Mouse (Mus musculus) brown adipose tissue, adult 24 weeks (tissue): ENCODE results near the gene 1700017B05Rik. TPM values are rescaled to one million over a fixed set of nuclear protein-coding genes. Genes with fewer than 3 reads are reported as not detected.

Experiments
- H3K27ac ChIP-seq: fragments of 200-500 bp; replicated peaks from 2 replicates; pipeline ENCODE4 v1.5.1; 2012; ENCODE audit warnings: low read depth, mild to moderate bottlenecking, low read length
- H3K4me1 ChIP-seq: fragments of 200-500 bp; 2 replicates; pipeline ENCODE4 v1.6.1; 2012; ENCODE audit warnings: low read length, mixed read lengths; ENCODE audit not compliant: control insufficient read depth, insufficient read depth, insufficient read length
- H3K4me3 ChIP-seq: fragments of 200-500 bp; 2 replicates; pipeline ENCODE4 v1.5.1; 2012; ENCODE audit warnings: low read depth, mild to moderate bottlenecking, low read length, moderate library complexity; ENCODE audit not compliant: insufficient read depth
- polyA plus RNA-seq: library from polyadenylated mRNA; stranded (reverse); fragments of >200 nt; gene quantifications from 2 replicates; pipeline ENCODE4 v1.2.4, GENCODE M21; 2012; ENCODE audit not compliant: missing spikeins, insufficient read depth, insufficient read length

The 1700017B05Rik gene
- polyA plus RNA-seq, 1 experiment = 6.0 TPM

DNA sequence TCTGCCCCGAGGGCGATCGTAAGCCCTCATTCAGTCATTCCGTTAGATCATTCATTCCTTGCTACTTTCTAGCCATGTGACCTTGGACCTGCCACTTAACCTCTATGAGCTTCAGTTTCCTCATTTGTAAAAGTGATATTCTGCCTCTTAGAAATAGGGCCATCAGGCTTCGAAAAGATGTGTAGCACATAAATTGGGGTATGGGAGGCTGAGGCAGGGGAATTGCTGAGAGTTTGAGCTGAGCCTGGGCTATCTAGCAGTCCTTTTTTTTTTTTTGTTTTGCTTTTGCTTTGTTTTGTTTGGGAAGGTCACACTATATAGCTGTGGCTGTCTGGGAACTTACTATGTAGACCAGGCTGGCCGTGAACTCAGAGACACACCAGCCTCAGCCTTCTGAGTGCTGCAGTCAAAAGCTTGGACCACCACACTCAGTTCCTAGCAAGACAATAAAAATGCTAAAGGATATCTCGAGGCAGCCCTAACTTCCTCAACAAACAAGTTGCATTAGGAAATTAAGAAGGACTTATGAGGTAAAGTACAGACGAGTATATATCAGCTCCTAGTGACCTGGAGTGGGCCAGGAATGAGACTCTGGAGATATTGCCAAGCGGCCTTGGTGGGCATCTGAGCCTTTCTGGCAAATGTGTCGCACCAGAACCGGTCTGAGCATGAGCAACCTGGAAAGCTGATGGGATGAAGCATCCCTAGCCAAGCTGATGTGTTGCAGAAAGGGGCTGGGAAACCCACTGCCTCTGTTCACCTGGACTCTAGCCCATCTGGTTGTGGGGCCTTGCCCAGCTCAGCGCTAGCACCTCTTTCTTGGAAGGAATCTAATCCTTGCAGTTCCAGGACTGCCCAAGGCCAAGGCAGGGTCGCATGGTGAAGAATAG lies 628 bp upstream of the 1700017B05Rik start:
- Histone ChIP-seq H3K4me1 (peaks cover 11% of the 10 kb centered on the region), H3K4me3 (peak overlapping the region; percentile 63), H3K27ac (peak overlapping the region; percentile 80)

DNA sequence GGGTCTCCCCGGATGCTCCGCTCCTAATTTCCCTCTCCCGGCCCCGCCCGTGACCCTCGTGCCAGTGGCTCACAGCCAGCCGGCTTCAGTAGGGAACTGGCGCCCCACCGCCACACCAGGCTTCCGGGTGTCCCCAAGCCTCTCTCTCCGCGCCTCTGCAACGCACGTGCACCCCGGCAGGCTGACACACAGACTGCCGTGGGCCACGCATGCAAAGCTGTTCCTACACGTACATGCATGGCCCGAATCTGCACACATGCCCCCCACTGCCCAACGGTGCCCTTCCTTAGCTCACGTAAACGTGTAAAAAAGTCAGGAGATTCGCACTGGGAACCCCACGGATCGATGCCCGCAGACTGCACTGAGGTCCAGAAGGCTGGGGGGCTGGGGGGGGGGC lies 898 bp downstream of the 1700017B05Rik start:
- peaks cover 11% of the 10 kb centered on the region for H3K4me1 ChIP-seq
- peak overlapping the region; percentile 18; the same call in 1 of the 2 replicates for H3K27ac ChIP-seq
- peak overlapping the region; percentile 92 for H3K4me3 ChIP-seq

DNA sequence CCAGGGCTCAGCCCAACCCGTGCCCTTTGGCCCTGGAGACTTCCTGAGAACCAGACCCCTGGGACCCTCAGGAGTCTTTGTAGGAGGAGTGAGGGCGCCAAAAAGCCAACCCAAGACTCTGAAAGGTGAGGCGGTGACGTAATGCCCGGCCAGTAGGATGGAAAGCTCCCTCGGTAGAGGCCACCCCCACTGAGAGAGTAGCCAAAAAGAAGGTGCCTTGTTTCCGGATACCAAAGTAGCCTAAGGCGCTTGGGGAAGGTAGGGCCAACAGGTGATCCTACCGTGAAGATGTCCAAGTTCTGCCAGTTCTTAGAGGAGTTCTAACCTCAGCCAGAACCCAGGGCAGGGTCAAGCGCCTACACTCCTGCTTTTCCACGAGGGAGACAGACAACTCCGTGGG lies 1.5 kb downstream of the 1700017B05Rik start:
- H3K27ac ChIP-seq = peak overlapping the region; percentile 18; the same call in 1 of the 2 replicates

DNA sequence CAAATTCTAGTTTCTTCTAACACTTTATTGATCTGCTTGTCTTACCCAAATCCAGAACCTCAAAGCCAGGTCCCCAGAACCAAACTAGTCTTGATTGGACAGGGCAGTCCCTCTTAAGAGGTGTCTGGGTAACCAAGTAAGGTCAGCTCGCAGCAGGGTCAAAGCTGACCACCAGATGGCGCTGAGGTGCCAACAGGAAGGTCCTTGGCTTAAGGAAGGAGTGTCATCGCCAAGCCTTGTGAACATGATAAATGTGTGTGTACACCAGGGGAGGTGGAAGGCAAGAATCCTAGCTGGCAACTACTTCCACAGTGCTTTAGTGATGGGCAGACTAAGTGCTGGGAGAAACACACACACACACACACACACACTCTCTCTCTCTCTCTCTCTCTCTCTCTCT lies 2.7 kb downstream of the 1700017B05Rik start:
- Histone ChIP-seq H3K4me3 (no peak overlapping the region), H3K4me1 (peaks cover 16% of the 10 kb centered on the region), H3K27ac (no peak overlapping the region)

More for the DNA sequence above, 1.5 kb downstream of the 1700017B05Rik start:
- peak overlapping the region; percentile 92 for H3K4me3 ChIP-seq
- H3K4me1 ChIP-seq = peaks cover 11% of the 10 kb centered on the region

DNA sequence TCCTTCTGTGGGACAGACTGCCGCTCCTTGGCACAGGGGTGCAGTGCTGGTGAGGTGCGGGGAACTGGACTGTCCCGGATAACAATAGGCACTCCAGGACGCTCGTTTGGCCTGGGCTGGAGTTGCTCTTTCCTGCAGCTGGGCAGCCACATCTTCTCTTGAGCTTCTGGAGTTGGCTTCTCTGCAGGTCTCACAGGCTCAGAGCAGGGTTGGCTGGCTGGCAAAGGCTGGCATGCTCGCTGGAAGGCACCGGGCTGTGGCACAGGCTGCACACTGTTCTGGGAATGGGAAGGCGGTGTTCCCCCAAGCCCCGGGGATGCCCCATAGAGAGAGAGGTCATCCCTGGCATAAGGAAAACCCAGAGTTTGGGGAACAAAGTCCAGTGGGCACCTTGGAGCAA lies 4.8 kb downstream of the 1700017B05Rik start:
- Histone ChIP-seq H3K27ac (no peak overlapping the region), H3K4me3 (no peak overlapping the region), H3K4me1 (peaks cover 19% of the 10 kb centered on the region)

DNA sequence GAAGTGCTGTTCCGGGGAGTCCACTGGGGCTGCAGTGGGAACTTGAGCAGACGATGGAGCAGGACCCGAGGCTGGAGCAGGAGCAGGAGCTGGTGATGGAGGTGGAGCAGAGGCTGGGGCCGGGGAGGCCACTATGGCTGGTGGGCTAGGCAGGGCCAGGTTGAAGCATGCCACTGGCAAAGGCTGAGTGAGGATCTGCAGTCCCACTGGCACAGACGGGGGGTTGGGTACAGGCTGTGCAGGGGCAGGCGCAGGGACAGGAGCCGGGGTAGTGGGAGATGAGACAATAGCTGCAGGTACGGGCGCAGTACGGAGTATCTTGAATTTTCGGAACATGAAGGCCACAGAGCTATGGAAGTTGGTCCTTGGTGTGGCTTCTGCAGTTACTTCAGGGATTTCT lies 5.6 kb downstream of the 1700017B05Rik start:
- Histone ChIP-seq H3K4me1 (peaks cover 19% of the 10 kb centered on the region), H3K4me3 (no peak overlapping the region), H3K27ac (no peak overlapping the region)

DNA sequence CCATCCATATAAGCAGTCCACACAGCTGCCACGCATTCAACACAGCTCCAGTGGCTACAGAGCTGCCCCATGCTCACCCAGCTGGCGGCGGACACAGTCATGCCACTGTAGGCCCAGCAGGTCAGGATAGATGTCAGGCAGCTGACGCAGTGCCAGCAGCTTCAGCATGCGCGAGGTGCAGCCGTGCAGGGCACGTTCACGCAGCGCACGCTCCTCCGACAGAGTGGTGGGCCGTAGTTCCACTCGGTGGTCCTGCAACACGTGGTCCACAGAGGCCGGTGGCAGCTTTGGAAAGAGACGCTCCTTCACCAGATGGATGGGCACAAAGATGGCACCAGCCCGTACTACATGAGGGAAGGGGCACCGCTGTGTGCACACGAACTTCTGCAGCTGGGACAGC lies 6.1 kb downstream of the 1700017B05Rik start:
- peaks cover 18% of the 10 kb centered on the region for H3K4me1 ChIP-seq
- H3K4me3 ChIP-seq = no peak overlapping the region
- no peak overlapping the region for H3K27ac ChIP-seq

DNA sequence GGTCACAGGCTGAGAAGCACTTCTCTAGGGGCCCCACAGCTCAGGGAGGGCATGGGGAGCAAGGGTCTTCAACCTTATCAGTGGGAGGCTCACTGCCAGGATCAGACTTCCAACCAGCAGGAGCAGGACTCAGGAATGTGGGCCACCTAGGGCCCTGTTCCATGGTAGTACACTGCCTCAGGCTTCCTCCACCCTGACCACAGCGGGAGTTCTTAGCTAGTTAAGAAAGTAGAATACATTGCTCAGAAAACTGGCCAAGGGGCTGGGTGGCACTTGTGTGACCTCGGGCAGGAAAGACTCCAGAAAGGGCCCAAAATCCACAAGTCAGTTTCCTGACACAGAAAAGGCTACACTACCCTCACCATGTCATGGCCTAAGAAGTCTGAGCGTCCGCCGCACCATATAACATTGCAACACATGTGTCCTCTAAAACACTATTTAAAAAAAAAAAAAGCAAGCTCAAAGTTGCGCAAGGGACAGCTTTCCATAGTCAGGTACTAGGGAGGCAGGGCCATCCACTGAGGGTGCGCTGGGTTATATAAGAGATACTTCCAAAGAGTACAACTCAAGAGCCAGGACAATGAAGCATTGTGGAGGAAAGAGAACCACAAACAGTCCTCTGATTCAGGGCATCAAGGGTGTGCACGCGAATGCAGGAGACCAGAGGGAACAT lies 7.5 kb downstream of the 1700017B05Rik start:
- no peak overlapping the region for H3K4me3 ChIP-seq
- H3K4me1 ChIP-seq = peaks cover 10% of the 10 kb centered on the region
- no peak overlapping the region for H3K27ac ChIP-seq

DNA sequence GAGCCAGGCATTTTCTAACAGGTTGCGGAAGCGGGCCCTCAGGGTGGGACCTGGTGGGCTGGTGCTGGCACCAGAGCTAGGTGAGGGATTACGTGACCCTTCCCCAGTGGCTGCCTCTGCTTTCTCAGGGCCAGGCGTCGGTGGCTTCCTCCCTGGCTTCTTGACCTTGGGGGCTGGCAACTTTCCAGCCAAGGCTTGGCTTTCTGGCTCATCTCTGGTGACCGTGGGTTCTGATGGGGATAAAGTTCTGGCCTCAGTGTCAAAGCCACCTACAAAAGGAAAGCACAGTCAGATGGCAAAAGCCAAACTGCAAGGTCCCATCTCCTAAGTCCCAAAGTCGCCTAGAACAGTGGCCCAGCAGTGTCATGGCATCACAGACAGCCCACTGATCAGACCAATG lies 8.4 kb downstream of the 1700017B05Rik start:
- H3K27ac ChIP-seq = no peak overlapping the region
- no peak overlapping the region for H3K4me3 ChIP-seq
- peaks cover 10% of the 10 kb centered on the region for H3K4me1 ChIP-seq

DNA sequence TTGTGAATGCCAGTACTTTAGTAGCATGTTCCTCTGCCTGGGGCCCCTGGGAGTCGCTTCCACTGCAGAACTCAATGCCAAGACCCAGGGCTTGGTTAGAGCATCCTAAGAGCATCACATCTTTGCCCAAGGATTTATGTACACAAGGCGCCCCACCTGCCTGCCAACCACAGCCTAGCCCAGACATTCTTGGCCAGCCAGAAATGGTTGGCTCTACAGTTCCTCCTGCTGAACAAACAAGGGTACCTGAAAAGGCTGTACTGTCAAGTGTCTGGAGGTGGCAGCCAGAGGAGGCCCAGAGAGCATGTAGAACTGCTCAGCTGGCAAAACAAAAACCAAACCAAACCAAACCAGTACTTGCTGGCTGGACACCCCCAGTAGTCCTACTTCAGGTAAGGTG lies 11.3 kb downstream of the 1700017B05Rik start:
- H3K27ac ChIP-seq = no peak overlapping the region
- H3K4me3 ChIP-seq = no peak overlapping the region
- peaks cover 10% of the 10 kb centered on the region for H3K4me1 ChIP-seq

DNA sequence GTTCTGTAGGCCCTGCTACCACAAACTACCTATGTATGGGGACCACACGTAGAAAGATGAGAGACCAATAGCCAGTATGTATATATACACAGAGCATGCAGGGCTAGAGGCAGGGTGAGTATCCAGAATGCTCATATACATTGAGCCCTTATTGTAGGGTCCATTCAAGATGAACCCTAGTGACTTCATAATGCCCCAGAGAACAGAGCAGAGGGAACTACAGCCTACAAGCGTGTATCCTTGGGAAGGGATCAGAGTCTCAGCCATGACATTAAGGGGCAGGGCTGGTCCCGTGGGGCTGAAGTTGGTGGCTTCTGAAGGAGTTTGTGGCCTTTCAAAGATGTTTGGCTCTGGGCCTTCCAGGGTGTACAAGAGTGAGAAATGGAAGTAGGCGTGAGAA lies 12.4 kb downstream of the 1700017B05Rik start:
- Histone ChIP-seq H3K4me3 (no peak overlapping the region), H3K27ac (no peak overlapping the region), H3K4me1 (peaks cover 7% of the 10 kb centered on the region)

DNA sequence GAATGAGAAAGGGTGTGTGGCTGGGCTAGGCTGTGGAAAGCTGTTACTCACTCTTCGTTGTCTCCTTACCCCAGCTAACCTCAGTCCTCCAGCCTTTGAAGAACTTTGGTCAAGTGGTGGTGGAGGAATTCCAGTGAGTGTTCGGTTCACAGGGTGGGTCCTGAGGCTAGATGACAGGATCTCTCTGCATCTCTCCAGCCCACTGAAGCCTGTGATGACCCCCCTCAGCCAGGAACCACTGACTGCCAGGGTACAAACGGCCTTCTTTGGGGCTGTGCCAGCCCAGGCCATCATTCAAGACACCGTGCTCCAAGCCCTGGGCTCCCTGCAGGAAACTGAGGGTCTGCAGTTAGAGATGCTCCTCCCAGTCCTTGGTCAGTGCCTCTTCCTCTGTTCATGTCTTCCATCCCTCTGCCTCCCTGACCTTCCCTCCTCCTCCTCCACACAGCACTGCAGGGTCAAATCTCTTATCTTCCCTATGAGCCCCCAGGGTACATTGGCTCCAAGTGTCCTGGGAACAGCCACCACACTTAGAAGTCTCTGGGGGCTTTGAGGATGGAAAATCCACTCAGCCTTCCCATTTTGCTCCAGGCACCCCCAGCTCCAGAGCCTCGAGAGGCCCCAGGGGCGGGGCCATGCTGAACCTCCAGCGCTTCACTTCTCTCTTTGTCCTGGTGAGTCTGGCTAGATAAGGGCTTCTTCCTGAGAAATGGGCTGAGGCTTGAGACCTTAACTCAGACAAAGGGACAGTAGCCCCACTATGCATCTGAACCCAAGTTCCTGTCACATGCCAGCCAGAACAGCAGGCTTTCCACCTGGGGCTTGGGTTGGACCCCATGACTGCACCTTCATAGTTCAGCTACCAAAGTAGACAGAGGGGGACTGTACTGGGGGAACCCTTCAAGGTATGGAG lies 14.1 kb downstream of the 1700017B05Rik start:
- Histone ChIP-seq H3K4me1 (no peaks in the 10 kb centered on the region), H3K27ac (no peak overlapping the region), H3K4me3 (no peak overlapping the region)

DNA sequence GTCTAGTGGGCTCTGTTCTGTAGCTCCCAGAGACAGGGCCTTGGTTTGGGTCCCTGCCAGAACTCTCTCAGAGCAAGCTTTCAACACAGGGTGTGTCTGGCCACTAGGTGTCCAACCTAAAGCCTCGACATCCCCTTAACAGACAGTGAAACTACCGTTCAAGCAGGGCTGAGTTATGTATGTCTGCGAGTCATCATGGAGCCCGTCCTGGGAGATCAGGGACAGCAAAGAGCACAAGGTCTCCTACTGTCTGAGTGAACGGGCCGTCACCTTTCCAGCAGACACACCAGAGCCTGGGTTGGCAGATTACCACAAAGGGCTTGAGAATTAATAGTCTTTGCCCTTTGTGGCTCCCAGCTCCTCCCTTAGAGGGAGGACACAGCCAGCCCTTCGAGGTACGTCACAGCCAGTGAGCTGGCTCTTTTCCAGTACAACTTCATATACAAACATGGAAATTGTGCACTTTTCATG lies 15.2 kb downstream of the 1700017B05Rik start:
- no peaks in the 10 kb centered on the region for H3K4me1 ChIP-seq
- H3K27ac ChIP-seq = no peak overlapping the region
- no peak overlapping the region for H3K4me3 ChIP-seq

DNA sequence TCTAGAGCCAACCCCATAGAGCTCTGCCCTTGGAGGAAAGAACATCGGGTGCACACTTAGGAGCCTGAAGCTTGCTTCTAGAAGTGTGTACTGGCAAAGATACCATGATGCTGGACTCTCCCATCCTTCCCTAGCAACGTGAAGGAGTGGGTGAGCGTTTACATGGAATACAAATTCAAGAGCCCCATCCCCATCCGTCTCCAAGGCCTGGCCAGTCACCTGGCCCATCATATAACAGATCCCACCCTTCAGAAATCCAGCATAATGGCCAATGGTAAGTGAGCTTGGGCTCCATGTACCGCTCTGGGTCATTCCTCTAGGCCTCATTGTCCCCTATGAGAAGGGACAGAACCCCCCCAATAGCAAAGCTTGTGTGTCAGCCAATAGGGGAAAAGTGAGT lies 15.9 kb downstream of the 1700017B05Rik start:
- Histone ChIP-seq H3K4me1 (no peaks in the 10 kb centered on the region), H3K4me3 (no peak overlapping the region)

More for the DNA sequence above, 15.9 kb downstream of the 1700017B05Rik start:
- H3K27ac ChIP-seq = no peak overlapping the region
